Mouse (Mus musculus): Measurements from ENCODE around the gene Slc25a5. TPM values are rescaled to one million over a fixed set of nuclear protein-coding genes. Genes with fewer than 3 reads are reported as not detected.

Slc25a5 gene
- polyA plus RNA-seq (2014; fragmentation: Illumina TruSeq; extraction: RNeasy Lipid Tissue Mini Kit (QIAGEN cat#74804)) = 436 TPM

DNA sequence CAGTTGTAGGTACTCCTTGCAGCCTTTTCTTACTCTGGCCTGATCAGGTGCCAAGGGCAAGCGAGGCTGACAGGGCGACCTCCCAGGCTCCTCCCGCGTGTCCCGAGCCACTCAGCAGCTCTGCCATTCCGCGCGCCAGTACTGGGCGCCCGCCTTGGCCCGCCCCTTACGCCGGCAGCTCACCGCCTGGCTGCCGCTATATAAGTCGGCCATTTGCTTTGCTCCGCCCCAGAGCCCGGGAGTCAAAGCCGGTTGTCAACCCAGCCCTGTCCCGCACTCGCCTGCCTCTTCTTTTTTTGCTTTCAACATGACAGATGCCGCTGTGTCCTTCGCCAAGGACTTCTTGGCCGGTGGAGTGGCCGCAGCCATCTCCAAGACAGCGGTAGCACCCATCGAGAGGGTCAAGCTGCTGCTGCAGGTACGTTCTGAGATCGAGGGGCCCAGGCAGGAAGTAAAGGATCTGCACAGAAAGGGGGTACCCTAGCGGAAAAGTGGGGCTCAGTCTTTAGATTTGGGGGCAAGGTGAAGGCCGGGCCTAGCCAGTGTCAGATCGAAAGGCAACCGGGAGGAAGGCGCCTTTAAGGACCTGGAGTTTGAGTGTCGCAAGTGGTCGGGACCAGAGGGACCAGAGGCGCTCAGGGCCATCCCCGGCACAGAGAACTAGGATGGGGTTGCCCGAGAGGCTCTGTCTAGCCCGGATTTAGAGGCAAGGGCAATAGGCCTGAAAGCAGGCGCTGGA lies at the start of gene Slc25a5:
Slc25a5 (plus strand) TSS at position 228 of the 739 bp plus-strand sequence.

Other genes starting within 250 kb of the Slc25a5 start
- 1,070 TPM for gene Pgrmc1, start 197.4 kb upstream of the Slc25a5 start, polyA plus RNA-seq (2014; fragmentation: Illumina TruSeq; extraction: RNeasy Lipid Tissue Mini Kit (QIAGEN cat#74804))
- 29.8 TPM for gene Akap17b, start 150.3 kb upstream of the Slc25a5 start, polyA plus RNA-seq (2014; fragmentation: Illumina TruSeq; extraction: RNeasy Lipid Tissue Mini Kit (QIAGEN cat#74804))
- gene Slc25a43, start 52.0 kb upstream of the Slc25a5 start, polyA plus RNA-seq (2014; fragmentation: Illumina TruSeq; extraction: RNeasy Lipid Tissue Mini Kit (QIAGEN cat#74804)) = 2.0 TPM
- gene Ube2a, start 78.2 kb downstream of the Slc25a5 start, polyA plus RNA-seq (2014; fragmentation: Illumina TruSeq; extraction: RNeasy Lipid Tissue Mini Kit (QIAGEN cat#74804)) = 126 TPM
- 110 TPM for gene C330007P06Rik, start 78.5 kb downstream of the Slc25a5 start, polyA plus RNA-seq (2014; fragmentation: Illumina TruSeq; extraction: RNeasy Lipid Tissue Mini Kit (QIAGEN cat#74804))
- gene Nkrf, start 107.2 kb downstream of the Slc25a5 start, polyA plus RNA-seq (2014; fragmentation: Illumina TruSeq; extraction: RNeasy Lipid Tissue Mini Kit (QIAGEN cat#74804)) = 26.7 TPM
- gene Sept6, start 196.1 kb downstream of the Slc25a5 start, polyA plus RNA-seq (2014; fragmentation: Illumina TruSeq; extraction: RNeasy Lipid Tissue Mini Kit (QIAGEN cat#74804)) = 34.2 TPM